8 mouse cellular contexts compared by ENCODE assay signal in the genomic region with DNA sequence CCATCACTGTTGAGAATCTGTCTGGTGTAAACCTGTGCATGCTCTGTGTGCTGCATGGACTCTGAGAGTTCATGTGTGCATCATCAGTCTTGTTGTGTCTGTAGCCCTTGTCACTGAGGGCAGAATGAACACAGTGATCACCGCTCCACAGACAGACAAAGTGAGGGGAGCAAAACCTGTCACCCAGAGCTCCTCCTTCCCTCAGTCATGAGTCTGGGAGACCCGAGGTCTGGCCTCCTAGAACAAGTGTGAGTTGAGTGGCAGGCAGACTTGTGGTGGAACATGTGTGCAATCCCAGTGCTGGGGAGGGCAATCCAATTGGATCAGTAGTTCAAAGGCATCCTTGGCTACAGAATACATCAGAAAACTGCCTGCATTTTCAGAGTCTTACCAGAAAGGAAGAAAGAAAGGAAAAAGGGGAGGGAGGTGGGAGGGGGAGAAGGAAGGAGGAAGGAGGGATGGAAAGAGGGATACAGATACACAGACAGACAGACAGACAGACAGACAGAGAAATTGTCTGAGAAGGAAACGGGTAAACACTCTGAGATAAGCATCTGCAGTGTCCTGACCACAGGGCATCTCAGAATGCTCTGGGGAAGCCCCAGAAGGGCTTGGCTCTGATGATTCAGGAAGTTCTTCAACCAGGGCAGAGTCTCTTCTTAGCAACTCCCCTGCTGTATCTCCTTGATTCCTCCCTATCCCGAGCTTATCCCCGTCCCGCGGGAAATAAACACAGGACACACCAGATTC. TPM values are rescaled to one million over a fixed set of nuclear protein-coding genes. Genes with fewer than 3 reads are reported as not detected.
DNase-seq lines count a peak whose midpoint lies in the region; ATAC-seq lines count a peak whose summit lies in the region.

No protein-coding gene starts in this region.

- no peak for DNase-seq in lung, adult 18-20 months
- peak; percentile 6 for DNase-seq in embryonic facial prominence, embryonic 14.5 days (ENCODE audit: low spot score)
- no peak for DNase-seq in neural tube, embryonic 11.5 days (ENCODE audit: low spot score)
- no peak for DNase-seq in cerebellum, postnatal 36 days
- no peak for DNase-seq in adrenal gland, adult 18-20 months (ENCODE audit: low spot score in 2 of 2)
- no peak for DNase-seq in urinary bladder, adult 18-20 months (ENCODE audit: low spot score in 2 of 2)

- H3K4me3 ChIP-seq in lung, embryonic 15.5 days: peak overlapping the region; percentile 21
- H3K4me3 ChIP-seq in embryonic facial prominence, embryonic 14.5 days (ENCODE audit: low read depth, low read length): peak overlapping the region; percentile 26; the same call in 1 of the 2 replicates
- H3K4me3 ChIP-seq in limb, embryonic 12.5 days (replicated peaks): peak overlapping the region; percentile 18; the same call in 1 of the 2 replicates
- 0 out of 2 replicates have a peak overlapping the region, but pooled peaks have one; percentile 12 for H3K4me3 ChIP-seq in neural tube, embryonic 11.5 days (ENCODE audit: low read depth, low read length)

- 10% methylated on average over 7 of the region's 7 CpGs for WGBS in lung, embryonic 15.5 days
- 16% methylated on average over 7 of the region's 7 CpGs for WGBS in embryonic facial prominence, embryonic 14.5 days
- 26% methylated on average over 7 of the region's 7 CpGs for WGBS in limb, embryonic 12.5 days
- WGBS in neural tube, embryonic 11.5 days: 28% methylated on average over 7 of the region's 7 CpGs

- peak overlapping the region; percentile 51 for H3K9ac ChIP-seq in lung, embryonic 15.5 days
- no peak overlapping the region; the same call in 1 of the 2 replicates for H3K9ac ChIP-seq in embryonic facial prominence, embryonic 14.5 days (ENCODE audit: low read depth, low read length)
- H3K9ac ChIP-seq in limb, embryonic 12.5 days (replicated peaks): 0 out of 2 replicates have a peak overlapping the region, but pooled peaks have one; percentile 23
- H3K9ac ChIP-seq in neural tube, embryonic 11.5 days (ENCODE audit: low read length): no peak overlapping the region

- H3K36me3 ChIP-seq in lung, embryonic 15.5 days: no peaks in the 10 kb centered on the region
- no peaks in the 10 kb centered on the region for H3K36me3 ChIP-seq in embryonic facial prominence, embryonic 14.5 days (ENCODE audit: control insufficient read depth, insufficient read depth, low read length)
- H3K36me3 ChIP-seq in limb, embryonic 12.5 days: no peaks in the 10 kb centered on the region
- H3K36me3 ChIP-seq in neural tube, embryonic 11.5 days (ENCODE audit: control insufficient read depth, insufficient read depth, low read length): no peaks in the 10 kb centered on the region

- no peak overlapping the region for H3K27ac ChIP-seq in lung, embryonic 15.5 days
- no peak overlapping the region for H3K27ac ChIP-seq in embryonic facial prominence, embryonic 14.5 days (replicated peaks; ENCODE audit: low read depth, low read length)
- H3K27ac ChIP-seq in limb, embryonic 12.5 days: no peak overlapping the region
- H3K27ac ChIP-seq in neural tube, embryonic 11.5 days (ENCODE audit: low read depth, low read length): no peak overlapping the region

- H3K27me3 ChIP-seq in lung, embryonic 15.5 days: no peaks in the 10 kb centered on the region
- H3K27me3 ChIP-seq in embryonic facial prominence, embryonic 14.5 days (replicated peaks; ENCODE audit: control insufficient read depth, insufficient read depth, low read length): no peaks in the 10 kb centered on the region
- no peaks in the 10 kb centered on the region for H3K27me3 ChIP-seq in limb, embryonic 12.5 days
- no peaks in the 10 kb centered on the region for H3K27me3 ChIP-seq in neural tube, embryonic 11.5 days (ENCODE audit: control insufficient read depth, insufficient read depth, low read length)

- H3K9me3 ChIP-seq in lung, embryonic 15.5 days: no peaks in the 10 kb centered on the region
- H3K9me3 ChIP-seq in embryonic facial prominence, embryonic 14.5 days (ENCODE audit: control insufficient read depth, low read length): no peaks in the 10 kb centered on the region
- H3K9me3 ChIP-seq in limb, embryonic 12.5 days: no peaks in the 10 kb centered on the region
- H3K9me3 ChIP-seq in neural tube, embryonic 11.5 days (ENCODE audit: control insufficient read depth, low read length): no peaks in the 10 kb centered on the region

- peak overlapping the region; percentile 55 for H3K4me2 ChIP-seq in lung, embryonic 15.5 days
- peak overlapping the region; percentile 47 for H3K4me2 ChIP-seq in embryonic facial prominence, embryonic 14.5 days (ENCODE audit: low read depth, low read length)
- H3K4me2 ChIP-seq in limb, embryonic 12.5 days: peak overlapping the region; percentile 48
- H3K4me2 ChIP-seq in neural tube, embryonic 11.5 days (ENCODE audit: low read depth): peak overlapping the region; percentile 14; the same call in 1 of the 2 replicates

- ATAC-seq in lung, embryonic 15.5 days (ENCODE audit: borderline replicate concordance, extremely low read depth, low FRiP score, low TSS enrichment): peak; percentile 49; the same call in 1 of the 2 replicates
- no peak for ATAC-seq in embryonic facial prominence, embryonic 14.5 days (ENCODE audit: low read depth)
- no peak for ATAC-seq in limb, embryonic 12.5 days (ENCODE audit: insufficient number of reproducible peaks, insufficient read depth, low FRiP score, low TSS enrichment, low read depth)
- ATAC-seq in neural tube, embryonic 11.5 days (ENCODE audit: insufficient read depth, low FRiP score, low TSS enrichment): no peak

- peaks cover 10% of the 10 kb centered on the region for H3K4me1 ChIP-seq in lung, embryonic 15.5 days
- H3K4me1 ChIP-seq in embryonic facial prominence, embryonic 14.5 days (ENCODE audit: control insufficient read depth, insufficient read depth, low read length): peaks cover 9% of the 10 kb centered on the region; the same call in 1 of the 2 replicates
- peaks cover 6% of the 10 kb centered on the region for H3K4me1 ChIP-seq in limb, embryonic 12.5 days (replicated peaks)
- H3K4me1 ChIP-seq in neural tube, embryonic 11.5 days (ENCODE audit: control insufficient read depth, insufficient read depth, low read length): peaks cover 5% of the 10 kb centered on the region; the same call in 1 of the 2 replicates

RNA-seq across cellular contexts. Expression of a gene that starts 4.0 kb away (rescaled TPM):
- 8.7 and 8.9 TPM in 2 replicates for polyA plus RNA-seq in lung, embryonic 15.5 days (2015; fragmentation: Nextera tagmentation; extraction: Ambion mirVana)
- 8.0 and 8.3 TPM in 2 replicates for polyA plus RNA-seq in embryonic facial prominence, embryonic 14.5 days (2014; fragmentation: Nextera tagmentation; extraction: Ambion mirVana)
- polyA plus RNA-seq in limb, embryonic 12.5 days (2016; fragmentation: Nextera tagmentation; extraction: Ambion mirVana): 12.0 and 14.6 TPM in 2 replicates
- 10.7 and 12.8 TPM in 2 replicates for polyA plus RNA-seq in neural tube, embryonic 11.5 days (2014; fragmentation: Nextera tagmentation; extraction: Ambion mirVana)
- 10 to 100 TPM; 11.4 to 12.2 TPM for total RNA-seq in adrenal gland, adult 18-20 months (2021)

RNA-seq across cellular contexts. Expression of a gene that starts 45.7 kb away (rescaled TPM):
- polyA plus RNA-seq in lung, embryonic 15.5 days (2015; fragmentation: Nextera tagmentation; extraction: Ambion mirVana): 18.6 and 20.9 TPM in 2 replicates
- 10.5 and 10.9 TPM in 2 replicates for polyA plus RNA-seq in embryonic facial prominence, embryonic 14.5 days (2014; fragmentation: Nextera tagmentation; extraction: Ambion mirVana)
- polyA plus RNA-seq in limb, embryonic 12.5 days (2016; fragmentation: Nextera tagmentation; extraction: Ambion mirVana): 25.4 and 25.7 TPM in 2 replicates
- 20.4 and 20.8 TPM in 2 replicates for polyA plus RNA-seq in neural tube, embryonic 11.5 days (2014; fragmentation: Nextera tagmentation; extraction: Ambion mirVana)
- 10 to 100 TPM; 10.7 to 11.2 TPM for total RNA-seq in adrenal gland, adult 18-20 months (2021)

Comparison
In these comparisons a context has a peak if more than half of its experiments do, and no peak if none do; other contexts are left out.
1. H3K9ac ChIP-seq: peak in lung, embryonic 15.5 days (single experiment) and limb, embryonic 12.5 days (single experiment); none in embryonic facial prominence, embryonic 14.5 days (single experiment) and neural tube, embryonic 11.5 days (single experiment).
2. Peak in every context shown above with its lines, with median percentiles within 50 percentile points of each other: H3K4me2 ChIP-seq and H3K4me3 ChIP-seq.